Mouse (Mus musculus): ENCODE data around the gene Dhrs13.

DNA sequence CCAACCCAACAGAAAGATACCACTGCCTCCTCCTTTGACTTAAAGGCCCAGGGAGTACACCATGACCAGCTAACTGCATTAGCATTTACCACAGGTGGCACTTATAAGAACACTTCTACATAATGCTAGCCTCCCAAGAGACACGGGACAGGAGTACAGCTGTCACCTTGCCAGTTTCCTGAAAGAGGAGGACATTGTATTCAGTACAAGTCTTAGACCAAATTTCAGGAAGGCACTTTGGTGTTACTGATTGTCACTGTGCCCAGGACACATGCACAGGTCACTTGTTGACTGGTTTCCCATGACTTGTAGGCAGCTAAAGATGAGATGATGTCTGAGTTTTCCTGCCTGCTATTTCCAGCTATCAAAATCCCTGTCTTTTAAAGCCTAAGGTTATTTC is 36.5 kb upstream of the Dhrs13 start:
- no peak for TF ChIP-seq MAZ (IDR thresholded peaks at IDR 0.05; ENCODE audit: low read depth, low read length)
- TF ChIP-seq SMC3 (IDR thresholded peaks at IDR 0.05; ENCODE audit: low read depth, low read length) = no peak
- no peak for TF ChIP-seq CTCF (conservative IDR thresholded peaks at IDR 0.05 in 1 of 2, IDR thresholded peaks at IDR 0.05 in 1 of 2; ENCODE audit: low read depth in 2 of 2, low read length in 2 of 2)
- TF ChIP-seq POLR2A (IDR thresholded peaks at IDR 0.05; ENCODE audit: low read depth, low read length) = no peak
- no peak for TF ChIP-seq ELF1 (IDR thresholded peaks at IDR 0.05; ENCODE audit: low read depth, low read length)
- no peak for TF ChIP-seq HCFC1 (IDR thresholded peaks at IDR 0.05; ENCODE audit: low read depth, low read length)
- TF ChIP-seq PAX5 (IDR thresholded peaks at IDR 0.05; ENCODE audit: low read length) = no peak
- no peak for TF ChIP-seq NRF1 (IDR thresholded peaks at IDR 0.05; ENCODE audit: low read depth, low read length)
- TF ChIP-seq GABPA (IDR thresholded peaks at IDR 0.05; ENCODE audit: insufficient replicate concordance, low read depth, low read length) = no peak
- TF ChIP-seq JUN (IDR thresholded peaks at IDR 0.05; ENCODE audit: insufficient read depth, low read depth, low read length) = no peak
- no peak for TF ChIP-seq CHD2 (IDR thresholded peaks at IDR 0.05; ENCODE audit: low read length)
- no peak for TF ChIP-seq EP300 (IDR thresholded peaks at IDR 0.05; ENCODE audit: low read length)
- TF ChIP-seq RAD21 (IDR thresholded peaks at IDR 0.05; ENCODE audit: low read depth, low read length) = no peak

Measured in CH12.LX (cell line).